Mouse (Mus musculus) limb, embryonic 15.5 days (tissue): ENCODE measurements at regions not wholly inside any gene's neighbourhood (a gene's known extent, or its start where the extent isn't known, plus 50 kb on each side); places are given as distances from the start of the nearest gene placed in this dataset.

Experiments
- ATAC-seq: fragments of 200-750 bp; cut with Nextera tagmentation; 2 replicates; pipeline ENCODE4 v1.8.0; 2017; ENCODE audit warnings: low read depth, moderate TSS enrichment; ENCODE audit not compliant: insufficient number of reproducible peaks, low FRiP score, low TSS enrichment
- H3K27ac ChIP-seq: fragments of 300-500 bp; sonication (generic); 2 replicates; pipeline ENCODE4 v1.5.1; 2015; ENCODE audit warnings: moderate library complexity, mild to moderate bottlenecking, inconsistent platforms
- H3K27me3 ChIP-seq: fragments of 300-500 bp; sonication (generic); 2 replicates; pipeline ENCODE4 v1.6.1; 2015; ENCODE audit warnings: inconsistent platforms
- H3K36me3 ChIP-seq: fragments of 300-500 bp; sonication (generic); 2 replicates; pipeline ENCODE4 v1.6.1; 2015; ENCODE audit warnings: inconsistent platforms
- H3K4me1 ChIP-seq: fragments of 300-500 bp; sonication (generic); 2 replicates; pipeline ENCODE4 v1.6.1; 2015; ENCODE audit warnings: inconsistent platforms
- H3K4me2 ChIP-seq: fragments of 300-500 bp; sonication (generic); 2 replicates; pipeline ENCODE4 v1.6.1; 2015; ENCODE audit warnings: mild to moderate bottlenecking, inconsistent platforms
- H3K4me3 ChIP-seq: fragments of 300-500 bp; sonication (generic); 2 replicates; pipeline ENCODE4 v1.5.1; 2015; ENCODE audit warnings: mild to moderate bottlenecking, inconsistent platforms
- H3K9ac ChIP-seq: fragments of 300-500 bp; sonication (generic); 2 replicates; pipeline ENCODE4 v1.6.1; 2015; ENCODE audit warnings: inconsistent platforms
- H3K9me3 ChIP-seq: fragments of 300-500 bp; sonication (generic); 2 replicates; pipeline ENCODE4 v1.6.1; 2016; ENCODE audit warnings: inconsistent platforms
- WGBS: fragments of 180-500 bp; shearing (Covaris S2); methylation state at CpG from one replicate; pipeline ENCODE4 v1.1.7; 2015; 5-methylcytosine and 5-hydroxymethylcytosine counted together

DNA sequence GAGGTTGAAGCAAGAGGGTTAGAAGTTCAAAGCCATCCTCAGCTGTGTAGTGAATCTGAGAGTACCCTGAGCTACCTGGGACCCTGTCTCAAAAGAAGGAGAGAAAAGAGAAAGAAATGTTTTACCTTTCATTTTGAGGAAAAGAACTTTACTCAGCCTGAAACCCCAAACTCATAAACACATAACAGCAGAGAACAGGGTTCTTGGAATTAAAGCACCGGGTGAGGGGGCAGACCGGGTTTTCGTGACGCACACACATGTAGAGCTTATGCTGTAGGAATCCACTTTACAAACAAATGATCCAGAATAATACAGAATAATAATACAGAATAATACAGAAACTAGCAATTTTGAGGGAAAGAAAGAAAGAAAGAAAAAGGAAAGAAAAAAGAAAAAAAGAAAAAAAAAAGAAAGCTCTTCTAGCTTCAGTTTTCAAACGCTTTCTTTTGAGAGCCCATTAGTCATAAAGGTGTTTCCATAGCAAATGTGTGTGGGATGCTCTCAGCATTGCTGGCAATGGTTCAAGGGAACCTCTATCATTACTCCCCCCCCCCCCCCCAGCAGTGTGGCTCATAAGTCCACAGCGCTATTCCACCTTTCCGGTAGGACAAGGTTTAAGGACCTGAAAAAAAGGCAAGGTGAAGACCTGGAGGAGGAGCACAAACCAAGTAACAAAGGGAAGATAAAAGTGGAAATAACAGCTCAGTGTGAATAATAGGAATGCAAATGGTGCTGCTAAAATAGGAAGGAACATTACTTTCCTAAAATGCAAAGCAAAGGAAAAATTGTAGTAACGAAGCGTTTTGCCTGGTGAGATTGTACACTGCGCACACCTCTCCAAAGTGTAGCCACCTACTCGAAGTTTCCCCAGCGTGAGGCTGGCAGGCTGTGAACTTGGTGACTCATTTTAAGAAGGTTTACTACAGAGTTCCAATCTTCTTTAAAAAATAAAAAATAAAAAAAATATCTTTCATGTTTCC lies 110.3 kb downstream of the Btg1 start:
- Histone ChIP-seq H3K4me2 (no peak overlapping the region), H3K9ac (no peak overlapping the region), H3K4me1 (peaks cover 23% of the 10 kb centered on the region), H3K36me3 (no peaks in the 10 kb centered on the region), H3K9me3 (no peaks in the 10 kb centered on the region), H3K27me3 (no peaks in the 10 kb centered on the region), H3K27ac (no peak overlapping the region), H3K4me3 (no peak overlapping the region)
- no peak for ATAC-seq
- 78% methylated on average over 12 of the region's 12 CpGs for WGBS

DNA sequence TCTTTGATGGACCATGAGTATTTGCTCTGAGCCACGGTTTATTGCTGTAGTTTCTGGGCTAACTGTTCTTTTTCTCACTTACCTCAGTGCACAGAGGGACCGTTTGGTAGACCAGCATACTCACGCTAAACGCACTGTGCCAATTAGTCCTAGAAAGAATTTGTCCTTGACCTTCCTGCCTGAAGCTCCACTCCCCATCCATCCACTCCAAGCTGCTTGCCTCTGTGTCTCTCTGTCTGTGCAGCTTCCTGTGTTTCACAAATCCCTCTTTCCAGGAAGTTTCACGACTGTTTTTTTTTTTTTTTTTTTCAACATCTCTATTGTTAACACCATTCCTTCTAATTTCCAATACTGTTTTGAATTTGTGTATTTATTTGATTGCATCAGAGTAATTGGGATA lies 116.8 kb downstream of the Btg1 start:
- Histone ChIP-seq H3K4me2 (no peak overlapping the region), H3K4me3 (no peak overlapping the region), H3K36me3 (no peaks in the 10 kb centered on the region), H3K27ac (no peak overlapping the region), H3K27me3 (no peaks in the 10 kb centered on the region), H3K9ac (no peak overlapping the region), H3K9me3 (no peaks in the 10 kb centered on the region), H3K4me1 (no peaks in the 10 kb centered on the region)
- WGBS: 28% methylated on average over 5 of the region's 5 CpGs
- no peak for ATAC-seq

DNA sequence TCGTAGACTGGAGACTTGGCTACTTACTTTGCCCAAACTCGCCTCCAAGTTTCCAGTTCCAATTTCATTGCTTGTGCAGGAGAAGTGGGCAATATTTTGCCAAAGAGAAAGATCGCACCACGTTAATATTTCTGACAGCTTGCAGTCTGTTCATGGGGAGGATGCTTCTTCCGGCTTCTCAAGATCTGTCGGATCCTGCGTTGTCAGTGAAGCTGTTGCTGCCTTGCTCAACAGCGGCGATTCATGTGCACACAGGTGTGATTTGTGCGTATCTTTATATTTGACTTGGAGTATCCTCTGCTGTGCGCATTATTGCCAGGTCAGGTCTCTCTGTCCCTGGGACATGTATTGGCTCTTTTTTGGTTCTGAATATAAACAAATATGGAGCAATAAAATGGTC lies 118.3 kb downstream of the Btg1 start:
- Histone ChIP-seq H3K36me3 (no peaks in the 10 kb centered on the region), H3K27me3 (no peaks in the 10 kb centered on the region), H3K4me1 (no peaks in the 10 kb centered on the region), H3K4me2 (no peak overlapping the region), H3K9me3 (no peaks in the 10 kb centered on the region), H3K27ac (no peak overlapping the region), H3K9ac (no peak overlapping the region), H3K4me3 (no peak overlapping the region)
- ATAC-seq: no peak
- WGBS: 83% methylated on average over 11 of the region's 11 CpGs

DNA sequence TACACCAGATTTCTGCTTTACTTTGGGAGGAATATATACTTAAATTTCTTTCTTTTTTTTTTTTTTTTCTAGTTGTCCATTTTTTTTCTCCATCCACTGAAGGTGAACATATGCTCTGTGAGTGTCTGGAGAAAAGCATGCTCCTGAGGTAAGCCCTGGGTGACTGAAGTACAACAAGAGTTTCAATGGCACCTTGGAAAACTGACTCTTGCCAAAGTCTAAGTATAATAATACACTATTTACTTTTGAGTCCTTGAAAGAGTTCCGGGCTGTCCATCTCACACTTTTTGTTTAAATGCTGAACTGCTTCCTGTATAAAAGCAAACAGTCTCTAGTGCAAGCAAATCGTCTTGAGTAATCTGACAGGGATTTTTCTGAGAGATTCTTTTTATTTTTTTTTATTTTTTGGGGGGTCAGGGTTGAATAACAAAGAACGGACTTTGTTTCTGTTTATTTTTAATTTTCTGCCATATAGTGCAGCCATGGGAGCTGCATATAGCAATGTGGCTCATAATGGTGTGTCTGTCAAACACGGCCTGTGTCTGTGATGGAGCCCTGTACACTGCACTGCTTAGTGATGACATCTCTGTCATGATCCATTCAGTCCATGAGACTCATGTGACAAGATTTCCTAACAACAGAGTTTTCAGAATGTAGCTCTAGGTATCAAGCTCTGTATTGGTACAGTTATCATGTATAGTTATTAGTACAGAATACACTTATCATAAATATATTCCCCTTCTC lies 119.3 kb downstream of the Btg1 start:
- 80% methylated on average over 4 of the region's 4 CpGs for WGBS
- Histone ChIP-seq H3K27me3 (no peaks in the 10 kb centered on the region), H3K9me3 (no peaks in the 10 kb centered on the region), H3K4me3 (no peak overlapping the region), H3K36me3 (no peaks in the 10 kb centered on the region), H3K4me2 (no peak overlapping the region), H3K9ac (no peak overlapping the region), H3K27ac (no peak overlapping the region), H3K4me1 (no peaks in the 10 kb centered on the region)
- ATAC-seq: no peak

DNA sequence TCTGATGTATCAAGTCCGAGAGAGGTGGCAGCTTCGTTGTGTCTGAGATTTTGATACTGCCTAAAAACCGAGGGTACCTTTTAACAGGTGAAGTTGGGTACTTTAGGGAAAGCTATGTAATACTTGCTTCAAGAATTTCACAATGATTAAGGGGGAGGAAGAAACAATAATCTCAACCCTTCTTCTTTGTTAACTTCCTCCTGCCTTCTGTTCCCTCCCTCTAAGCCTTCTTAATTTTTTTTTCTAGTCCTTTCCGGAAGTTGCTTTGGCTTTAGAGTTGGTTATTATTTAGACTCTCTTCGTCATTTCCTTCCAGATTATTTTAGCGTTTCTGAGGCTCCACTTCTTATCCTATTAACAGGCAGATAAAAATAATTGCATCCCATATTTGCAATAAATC lies 121.2 kb downstream of the Btg1 start:
- no peaks in the 10 kb centered on the region for H3K36me3 ChIP-seq
- 88% methylated on average over 6 of the region's 6 CpGs for WGBS
- no peak for ATAC-seq

DNA sequence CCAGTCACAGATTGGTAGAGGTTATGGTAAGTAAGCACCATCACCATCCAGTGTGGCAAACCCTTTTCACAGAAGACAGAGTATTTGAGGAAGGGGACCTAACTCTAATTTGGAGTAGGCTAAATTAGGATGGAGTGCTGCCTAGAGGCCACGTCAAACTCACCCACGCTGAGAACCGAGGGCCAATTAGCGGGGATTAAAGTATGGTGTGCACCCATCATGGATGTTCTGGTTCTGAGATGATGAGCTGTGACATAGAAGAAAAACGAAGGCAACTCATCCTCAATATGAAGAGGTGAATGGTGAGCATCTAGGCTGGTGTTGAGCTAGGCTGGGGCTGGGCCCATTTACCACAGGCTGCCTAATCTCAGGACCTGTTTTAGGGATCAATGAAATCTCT lies 121.8 kb downstream of the Btg1 start:
- Histone ChIP-seq H3K4me1 (no peaks in the 10 kb centered on the region), H3K9me3 (no peaks in the 10 kb centered on the region), H3K4me2 (no peak overlapping the region), H3K27me3 (no peaks in the 10 kb centered on the region), H3K9ac (no peak overlapping the region), H3K36me3 (no peaks in the 10 kb centered on the region), H3K4me3 (no peak overlapping the region), H3K27ac (no peak overlapping the region)
- 82% methylated on average over 5 of the region's 5 CpGs for WGBS
- ATAC-seq: no peak

More for the DNA sequence above, 121.2 kb downstream of the Btg1 start:
- Histone ChIP-seq H3K27ac (no peak overlapping the region), H3K4me1 (no peaks in the 10 kb centered on the region), H3K9me3 (no peaks in the 10 kb centered on the region), H3K9ac (no peak overlapping the region), H3K27me3 (no peaks in the 10 kb centered on the region), H3K4me2 (no peak overlapping the region), H3K4me3 (no peak overlapping the region)

DNA sequence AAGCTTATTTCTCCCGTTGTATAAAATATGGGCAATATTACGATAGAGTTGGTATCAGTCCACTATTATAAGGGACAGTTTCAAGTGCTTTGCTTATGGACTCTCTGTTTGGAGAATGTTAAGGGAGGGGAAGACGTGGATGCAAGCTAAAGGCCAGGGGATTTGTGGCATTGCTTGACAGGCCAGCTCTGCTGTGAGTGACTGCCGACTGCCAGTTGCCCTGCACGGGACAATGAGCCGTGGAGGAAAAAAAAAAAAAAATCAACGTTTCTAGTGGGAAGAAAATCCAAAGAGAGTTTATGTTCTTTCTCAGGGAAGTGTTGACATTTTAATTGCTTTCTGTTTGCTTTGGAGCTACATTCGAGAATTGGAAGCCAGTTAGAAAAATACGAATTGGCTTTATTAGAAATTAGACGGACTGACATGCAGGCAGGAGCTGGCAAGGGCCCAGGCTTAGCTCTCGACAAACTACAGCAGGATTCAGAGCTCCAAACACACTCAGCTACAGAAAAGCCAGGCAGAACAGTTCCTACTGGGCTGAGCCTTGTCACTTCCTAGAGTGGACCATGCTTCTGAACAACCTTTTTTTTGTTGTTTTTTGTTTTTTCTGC lies 127.5 kb downstream of the Btg1 start:
- no peak for ATAC-seq
- H3K4me1 ChIP-seq: peaks cover 4% of the 10 kb centered on the region; the same call in 1 of the 2 replicates
- no peaks in the 10 kb centered on the region for H3K36me3 ChIP-seq
- H3K4me3 ChIP-seq: no peak overlapping the region
- H3K27ac ChIP-seq: 0 out of 2 replicates have a peak overlapping the region, but pooled peaks have one; percentile 33
- H3K9ac ChIP-seq: no peak overlapping the region
- H3K27me3 ChIP-seq: no peaks in the 10 kb centered on the region
- no peak overlapping the region for H3K4me2 ChIP-seq
- WGBS: 18% methylated on average over 11 of the region's 11 CpGs
- no peaks in the 10 kb centered on the region for H3K9me3 ChIP-seq

DNA sequence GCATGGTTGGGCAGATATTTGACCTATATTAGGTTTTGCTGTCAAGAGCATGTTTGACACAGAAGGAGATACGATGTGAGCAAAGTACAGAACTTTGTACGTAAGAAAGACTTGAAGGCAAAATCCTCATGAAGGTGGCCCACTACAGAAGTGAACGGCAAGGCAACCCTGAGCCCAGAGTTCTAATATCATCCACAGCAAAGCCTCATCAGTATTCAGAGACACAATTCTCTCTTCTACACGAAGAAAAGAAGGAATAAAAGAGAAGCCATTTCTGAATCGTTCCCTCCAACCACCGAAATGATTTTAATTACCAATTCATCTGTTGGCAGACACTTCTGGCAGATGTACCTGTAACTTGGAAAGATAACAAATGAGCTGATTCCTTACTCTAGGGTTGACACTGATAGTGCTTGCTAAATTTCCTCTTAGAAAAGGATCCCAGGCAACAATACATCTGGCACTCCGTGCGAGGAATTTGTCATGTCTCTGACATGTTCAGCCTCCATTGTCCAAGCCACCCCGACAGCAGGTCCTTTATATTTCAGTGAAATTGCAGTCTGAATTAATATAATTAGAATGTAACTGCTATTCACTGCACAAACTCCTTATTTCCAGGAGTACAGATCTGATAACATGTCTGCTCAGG lies 130.3 kb downstream of the Btg1 start:
- WGBS: 88% methylated on average over 9 of the region's 9 CpGs
- Histone ChIP-seq H3K9me3 (no peaks in the 10 kb centered on the region), H3K4me3 (no peak overlapping the region), H3K4me2 (no peak overlapping the region), H3K36me3 (no peaks in the 10 kb centered on the region), H3K9ac (no peak overlapping the region), H3K4me1 (peaks cover 16% of the 10 kb centered on the region), H3K27ac (no peak overlapping the region), H3K27me3 (no peaks in the 10 kb centered on the region)
- ATAC-seq: no peak

DNA sequence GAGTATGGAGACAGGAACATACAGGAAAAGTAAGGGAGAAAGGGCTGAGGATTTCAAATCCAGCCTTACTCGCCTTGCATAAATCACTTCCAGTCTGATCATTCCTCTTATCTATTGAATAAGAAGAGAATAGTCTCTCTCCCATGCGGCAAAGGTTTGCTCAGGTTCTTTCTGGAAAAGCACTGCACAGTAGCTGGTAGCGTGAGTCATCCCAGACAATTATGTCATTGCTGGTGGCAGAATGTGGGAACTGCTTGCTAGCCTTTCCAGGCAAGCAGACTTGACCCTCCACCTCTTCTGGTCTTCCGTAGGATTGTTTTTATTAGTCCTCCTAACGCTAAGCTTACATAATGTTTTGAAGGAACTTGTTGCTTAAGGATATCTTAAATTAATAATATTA lies 134.1 kb downstream of the Btg1 start:
- H3K27ac ChIP-seq: no peak overlapping the region

DNA sequence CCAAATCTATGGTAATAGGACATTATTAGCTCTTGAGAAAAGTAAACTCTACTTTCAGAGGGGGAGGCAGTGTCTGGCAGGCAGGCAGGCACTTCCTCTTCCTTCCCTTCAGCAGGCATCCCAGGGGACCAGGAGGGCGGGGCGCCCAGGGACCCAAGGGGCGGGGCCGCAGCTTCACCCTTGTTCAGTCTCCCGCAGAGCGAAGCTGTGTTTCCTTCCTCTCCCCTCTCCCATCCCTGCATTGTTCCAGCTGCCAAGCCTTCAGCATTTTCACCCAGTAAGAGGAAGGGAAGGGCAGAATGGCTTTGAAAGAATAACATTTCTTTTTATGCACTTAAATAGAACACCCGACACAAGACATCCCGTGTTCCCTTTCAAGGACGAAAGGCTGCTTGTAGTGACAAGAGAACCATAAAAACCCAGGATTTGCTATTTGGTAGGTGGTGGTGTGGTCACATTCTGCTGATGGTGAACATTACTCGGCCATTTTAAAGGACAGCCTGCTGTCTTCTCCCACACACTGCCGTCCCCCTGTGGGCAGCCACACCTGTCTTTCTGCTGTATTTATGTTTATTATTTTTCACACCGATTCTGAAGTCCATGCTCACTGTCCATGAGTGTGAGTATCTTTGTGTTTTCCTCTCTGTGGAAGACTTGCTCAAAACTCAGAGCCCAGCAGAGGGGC lies 134.9 kb downstream of the Btg1 start:
- WGBS: 15% methylated on average over 12 of the region's 12 CpGs
- ATAC-seq: no peak
- peaks cover 15% of the 10 kb centered on the region for H3K4me1 ChIP-seq
- H3K27me3 ChIP-seq: no peaks in the 10 kb centered on the region
- no peaks in the 10 kb centered on the region for H3K9me3 ChIP-seq
- H3K27ac ChIP-seq: peak overlapping the region; percentile 54
- peak overlapping the region; percentile 8; the same call in 1 of the 2 replicates for H3K4me3 ChIP-seq
- H3K36me3 ChIP-seq: no peaks in the 10 kb centered on the region
- peak overlapping the region; percentile 30 for H3K4me2 ChIP-seq
- no peak overlapping the region for H3K9ac ChIP-seq

More for the DNA sequence above, 134.1 kb downstream of the Btg1 start:
- Histone ChIP-seq H3K36me3 (no peaks in the 10 kb centered on the region), H3K4me1 (peaks cover 12% of the 10 kb centered on the region), H3K27me3 (no peaks in the 10 kb centered on the region), H3K4me3 (no peak overlapping the region), H3K9ac (no peak overlapping the region), H3K9me3 (no peaks in the 10 kb centered on the region), H3K4me2 (no peak overlapping the region)
- ATAC-seq: no peak
- WGBS: 53% methylated on average over 5 of the region's 5 CpGs

- peaks cover 15% of the 10 kb centered on the region for H3K4me1 ChIP-seq
- no peak overlapping the region for H3K27ac ChIP-seq
- H3K36me3 ChIP-seq: no peaks in the 10 kb centered on the region
- no peak overlapping the region for H3K4me3 ChIP-seq
- ATAC-seq: no peak
- no peaks in the 10 kb centered on the region for H3K9me3 ChIP-seq
- WGBS: 85% methylated on average over 5 of the region's 5 CpGs
- no peak overlapping the region for H3K4me2 ChIP-seq
- H3K27me3 ChIP-seq: no peaks in the 10 kb centered on the region
- H3K9ac ChIP-seq: no peak overlapping the region
These were observed 135.7 kb downstream of the Btg1 start for GRCm38 (mm10) chr10:96752531-96752930.
